Mouse (Mus musculus) hindbrain, embryonic 15.5 days (tissue): ENCODE data around the gene Gata3. TPM values are rescaled to one million over a fixed set of nuclear protein-coding genes. Genes with fewer than 3 reads are reported as not detected.

Experiments
- ATAC-seq: fragments of 200-750 bp; cut with Nextera tagmentation; 2 replicates; pipeline ENCODE4 v1.8.0; 2017; ENCODE audit warnings: low read depth, moderate number of reproducible peaks, moderate TSS enrichment; ENCODE audit not compliant: low FRiP score
- H3K27ac ChIP-seq: fragments of 300-500 bp; sonication (generic); replicated peaks from 2 replicates; pipeline ENCODE4 v1.5.1; 2015; ENCODE audit warnings: mild to moderate bottlenecking, inconsistent platforms
- H3K27me3 ChIP-seq: fragments of 300-500 bp; sonication (generic); 2 replicates; pipeline ENCODE4 v1.6.1; 2015; ENCODE audit warnings: control low read depth, inconsistent platforms
- H3K36me3 ChIP-seq: fragments of 300-500 bp; sonication (generic); 2 replicates; pipeline ENCODE4 v1.6.1; 2015; ENCODE audit warnings: control low read depth, inconsistent platforms
- H3K4me1 ChIP-seq: fragments of 300-500 bp; sonication (generic); replicated peaks from 2 replicates; pipeline ENCODE4 v1.6.1; 2015; ENCODE audit warnings: control low read depth, inconsistent platforms
- H3K4me2 ChIP-seq: fragments of 300-500 bp; sonication (generic); 2 replicates; pipeline ENCODE4 v1.6.1; 2015; ENCODE audit warnings: moderate library complexity, mild to moderate bottlenecking, inconsistent platforms
- H3K4me3 ChIP-seq: fragments of 300-500 bp; sonication (generic); 2 replicates; pipeline ENCODE4 v1.5.1; 2015; ENCODE audit warnings: mild to moderate bottlenecking, inconsistent platforms
- H3K9ac ChIP-seq: fragments of 300-500 bp; sonication (generic); 2 replicates; pipeline ENCODE4 v1.6.1; 2015; ENCODE audit warnings: inconsistent platforms
- H3K9me3 ChIP-seq: fragments of 300-500 bp; sonication (generic); 2 replicates; pipeline ENCODE4 v1.6.1; 2016; ENCODE audit warnings: control low read depth, inconsistent platforms
- WGBS: fragments of 180-500 bp; shearing (Covaris S2); methylation state at CpG from one replicate; pipeline ENCODE4 v1.1.7; 2015; 5-methylcytosine and 5-hydroxymethylcytosine counted together
- polyA plus RNA-seq: library from polyadenylated mRNA; unstranded; fragments of >200 nt; fragmentation: Nextera tagmentation; extraction: Ambion mirVana; gene quantifications from 2 replicates; pipeline ENCODE4 v1.2.1, GENCODE M21; 2015

Gata3 gene
- polyA plus RNA-seq, 1 experiment from 2014 or later, result 28.8 TPM

DNA sequence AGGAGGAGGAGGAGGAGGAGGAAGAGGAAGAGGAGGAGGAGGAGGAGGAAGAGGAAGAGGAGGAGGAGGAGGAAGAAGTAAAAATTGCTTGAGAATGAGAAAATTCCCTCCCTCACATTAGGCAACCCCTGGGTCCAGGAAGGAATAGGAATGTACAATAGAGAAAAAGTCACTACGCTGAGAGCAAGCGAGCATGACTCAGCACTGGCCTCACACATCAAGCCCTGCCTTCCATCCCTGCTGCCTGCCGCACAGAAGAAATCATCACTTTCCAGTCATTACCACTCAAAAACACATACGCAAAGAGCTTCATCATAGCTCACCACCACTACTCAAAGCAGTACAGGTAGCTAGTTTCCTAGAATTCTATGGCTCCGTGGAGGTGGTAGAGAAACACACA is 29.1 kb downstream of the Gata3 start:
- Histone ChIP-seq H3K4me1 (no peaks in the 10 kb centered on the region), H3K9ac (no peak overlapping the region), H3K9me3 (no peaks in the 10 kb centered on the region), H3K27ac (no peak overlapping the region), H3K4me2 (no peak overlapping the region), H3K4me3 (no peak overlapping the region), H3K27me3 (no peaks in the 10 kb centered on the region), H3K36me3 (no peaks in the 10 kb centered on the region)
- WGBS, result 84% methylated on average over 5 of the region's 5 CpGs
- ATAC-seq, result no peak

DNA sequence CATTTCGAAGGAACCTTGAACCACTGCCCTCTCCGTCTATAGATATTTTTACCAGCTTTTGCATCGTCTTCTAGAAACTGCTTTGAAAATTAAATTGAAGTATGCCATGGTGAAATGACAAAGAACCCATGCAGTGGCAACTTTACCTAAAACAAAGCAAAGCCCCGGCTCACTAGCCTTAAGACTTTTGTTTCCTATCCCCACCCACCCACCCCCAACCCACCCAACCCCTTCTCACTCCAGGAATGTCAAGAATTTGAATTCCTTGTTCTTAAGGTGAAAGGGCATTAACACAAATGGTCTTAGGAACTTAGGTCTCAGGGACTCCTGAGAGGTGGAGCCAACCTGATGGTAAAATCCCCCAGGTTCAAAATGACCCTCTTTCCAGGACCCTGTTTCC is 34.0 kb downstream of the Gata3 start:
- no peak for ATAC-seq
- H3K36me3 ChIP-seq, result no peaks in the 10 kb centered on the region
- peaks cover 8% of the 10 kb centered on the region; the same call in 1 of the 2 replicates for H3K4me1 ChIP-seq
- H3K4me3 ChIP-seq, result no peak overlapping the region
- H3K9me3 ChIP-seq, result no peaks in the 10 kb centered on the region
- H3K4me2 ChIP-seq, result no peak overlapping the region
- 38% methylated on average over 4 of the region's 4 CpGs for WGBS
- no peaks in the 10 kb centered on the region for H3K27me3 ChIP-seq
- no peak overlapping the region for H3K9ac ChIP-seq
- no peak overlapping the region for H3K27ac ChIP-seq

DNA sequence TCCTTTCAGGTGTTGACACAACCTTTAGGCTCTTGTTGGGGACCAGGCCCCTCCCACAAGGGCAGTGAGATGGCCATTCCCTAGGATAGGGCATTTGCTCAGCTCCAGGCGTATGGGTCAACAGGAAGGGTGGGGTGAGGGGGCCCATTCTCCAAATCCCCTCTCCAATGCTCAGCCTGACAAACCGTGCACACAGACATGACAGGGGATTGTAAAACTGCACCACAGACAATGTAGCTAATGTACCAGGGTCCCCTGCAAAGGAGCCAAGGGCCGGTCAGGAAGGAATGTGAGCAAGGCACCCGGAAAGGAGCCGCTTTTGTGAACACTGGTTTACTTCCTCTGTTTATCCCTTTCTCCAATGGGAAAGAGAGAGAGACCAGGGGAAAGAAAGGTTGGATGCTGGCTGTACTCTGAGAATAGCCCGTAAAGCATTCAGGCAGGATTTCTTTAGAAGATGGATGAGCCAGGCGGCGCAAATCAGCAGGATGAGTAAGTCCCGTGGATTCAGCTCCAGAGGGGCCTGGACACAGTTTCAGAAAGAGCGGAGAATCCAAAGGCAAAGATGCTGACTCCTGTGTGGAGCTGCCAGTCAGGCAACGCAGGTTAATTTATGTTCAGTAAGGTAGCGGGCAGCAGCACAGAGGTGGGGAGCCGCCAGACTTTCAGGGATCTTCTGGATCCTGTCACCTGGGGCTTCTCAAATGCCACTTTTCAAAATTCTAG is 36.8 kb downstream of the Gata3 start:
- ATAC-seq, result peak; percentile 48
- WGBS, result 28% methylated on average over 13 of the region's 13 CpGs
- peak overlapping the region; percentile 11 for H3K4me2 ChIP-seq
- no peaks in the 10 kb centered on the region for H3K9me3 ChIP-seq
- H3K27me3 ChIP-seq, result no peaks in the 10 kb centered on the region
- H3K27ac ChIP-seq, result no peak overlapping the region
- peaks cover 8% of the 10 kb centered on the region; the same call in 1 of the 2 replicates for H3K4me1 ChIP-seq
- H3K9ac ChIP-seq, result no peak overlapping the region
- H3K4me3 ChIP-seq, result no peak overlapping the region
- no peaks in the 10 kb centered on the region for H3K36me3 ChIP-seq

- no peak overlapping the region for H3K9ac ChIP-seq
- no peak overlapping the region for H3K27ac ChIP-seq
- no peaks in the 10 kb centered on the region for H3K36me3 ChIP-seq
- H3K4me1 ChIP-seq, result no peaks in the 10 kb centered on the region
- no peaks in the 10 kb centered on the region for H3K27me3 ChIP-seq
- no peak overlapping the region for H3K4me3 ChIP-seq
- no peaks in the 10 kb centered on the region for H3K9me3 ChIP-seq
- peak; percentile 61 for ATAC-seq
- H3K4me2 ChIP-seq, result no peak overlapping the region
- 40% methylated on average over 7 of the region's 7 CpGs for WGBS
Observed at GRCm38 (mm10) chr2:9835195-9835594, 54.6 kb downstream of the Gata3 start.

DNA sequence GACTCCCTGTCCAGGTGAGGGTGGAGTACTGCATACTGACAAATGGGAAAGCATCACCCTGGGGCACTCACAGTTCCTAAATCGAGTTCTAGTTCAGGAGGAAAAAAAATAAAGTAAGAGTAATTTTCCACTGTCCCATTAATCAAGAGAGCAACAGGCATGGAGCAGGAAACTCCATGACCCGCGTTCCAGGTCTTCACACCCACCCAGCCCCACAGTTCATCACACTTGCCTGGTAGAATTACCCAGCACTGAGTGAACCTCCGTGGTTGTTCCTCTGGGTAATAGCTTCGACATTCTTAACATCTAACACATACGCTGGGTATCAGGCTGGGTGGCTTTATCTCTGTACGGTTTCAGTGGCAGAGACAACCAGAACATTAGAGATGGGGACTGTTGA is 56.1 kb downstream of the Gata3 start:
- 89% methylated on average over 7 of the region's 7 CpGs for WGBS
- no peak overlapping the region for H3K4me2 ChIP-seq
- no peak overlapping the region for H3K9ac ChIP-seq
- H3K36me3 ChIP-seq, result no peaks in the 10 kb centered on the region
- no peak overlapping the region for H3K27ac ChIP-seq
- H3K27me3 ChIP-seq, result no peaks in the 10 kb centered on the region
- ATAC-seq, result no peak
- no peak overlapping the region for H3K4me3 ChIP-seq
- no peaks in the 10 kb centered on the region for H3K9me3 ChIP-seq
- H3K4me1 ChIP-seq, result no peaks in the 10 kb centered on the region

GRCm38 (mm10) chr2:9827624-9828023 is 62.2 kb downstream of the Gata3 start:
- WGBS, result 26% methylated on average over 3 of the region's 3 CpGs

DNA sequence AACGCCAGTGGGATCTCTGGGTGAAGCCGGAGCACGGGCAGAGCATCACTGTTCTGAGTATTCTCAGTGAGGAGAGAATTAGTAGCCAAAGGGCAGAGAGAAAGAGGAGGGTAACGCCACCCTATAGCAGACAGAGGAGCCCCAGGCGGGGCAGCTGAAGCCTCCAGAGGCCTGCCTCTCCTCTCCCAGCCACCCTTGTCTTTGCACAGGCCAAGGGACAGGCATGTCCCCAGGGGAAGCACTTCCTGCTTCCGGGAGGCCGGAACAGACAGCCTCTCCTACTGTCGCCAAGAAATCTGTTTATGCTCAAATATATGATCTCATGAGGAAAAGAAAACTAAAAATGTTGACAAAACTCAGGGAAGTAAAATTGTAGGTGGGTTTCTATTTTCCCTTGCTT is 69.2 kb downstream of the Gata3 start:
- H3K4me2 ChIP-seq, result no peak overlapping the region
- ATAC-seq, result no peak
- H3K27ac ChIP-seq, result no peak overlapping the region
- H3K4me1 ChIP-seq, result no peaks in the 10 kb centered on the region
- WGBS, result 90% methylated on average over 8 of the region's 8 CpGs
- H3K9ac ChIP-seq, result no peak overlapping the region
- no peak overlapping the region for H3K4me3 ChIP-seq
- H3K27me3 ChIP-seq, result no peaks in the 10 kb centered on the region
- H3K9me3 ChIP-seq, result no peaks in the 10 kb centered on the region
- no peaks in the 10 kb centered on the region for H3K36me3 ChIP-seq

More at GRCm38 (mm10) chr2:9827624-9828023, 62.2 kb downstream of the Gata3 start:
- Histone ChIP-seq H3K9ac (no peak overlapping the region), H3K4me3 (no peak overlapping the region), H3K9me3 (no peaks in the 10 kb centered on the region), H3K36me3 (no peaks in the 10 kb centered on the region), H3K27ac (no peak overlapping the region), H3K27me3 (no peaks in the 10 kb centered on the region), H3K4me2 (no peak overlapping the region), H3K4me1 (no peaks in the 10 kb centered on the region)
- ATAC-seq, result no peak

DNA sequence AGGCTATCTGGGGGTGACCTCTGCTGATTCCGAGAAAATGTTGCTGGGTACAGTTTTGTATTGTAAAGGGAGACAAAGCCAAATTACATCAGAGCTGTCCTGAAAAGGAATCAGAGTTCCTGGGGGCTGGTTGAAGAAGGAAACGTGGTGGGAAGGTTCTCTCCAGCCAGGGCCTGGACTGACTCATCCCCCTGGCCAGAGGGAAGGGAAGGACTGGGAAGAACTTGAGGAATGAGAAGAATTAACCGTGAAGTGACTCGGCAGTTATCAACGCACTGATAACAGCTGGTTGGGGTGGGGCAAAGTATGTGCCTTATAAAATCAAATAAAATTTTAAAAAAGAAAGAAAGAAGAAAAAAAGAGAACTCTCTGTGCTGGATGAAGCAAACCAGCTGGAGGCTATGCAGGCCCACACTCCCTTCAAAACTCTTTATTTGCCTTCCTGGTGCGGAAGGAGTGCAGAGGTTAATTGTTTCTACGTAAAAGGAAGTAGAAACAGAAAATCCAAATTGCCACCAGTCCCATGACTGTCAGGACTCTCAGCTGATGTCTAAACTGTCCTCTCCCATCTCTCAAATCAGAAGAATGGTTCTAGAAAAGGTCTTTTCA is 71.6 kb downstream of the Gata3 start:
- Histone ChIP-seq H3K36me3 (no peaks in the 10 kb centered on the region), H3K4me1 (no peaks in the 10 kb centered on the region), H3K27me3 (no peaks in the 10 kb centered on the region), H3K4me3 (no peak overlapping the region), H3K4me2 (no peak overlapping the region), H3K9ac (no peak overlapping the region), H3K27ac (no peak overlapping the region), H3K9me3 (no peaks in the 10 kb centered on the region)
- 74% methylated on average over 7 of the region's 7 CpGs for WGBS
- no peak for ATAC-seq

Other genes with a start within 250 kb of the Gata3 start
- 0.45 and 0.48 TPM in 2 replicates for gene 4930412O13Rik, start 8.8 kb downstream of the Gata3 start, polyA plus RNA-seq
- 0.69 and 1.2 TPM in 2 replicates for gene 9230102O04Rik, start 494 bp downstream of the Gata3 start, polyA plus RNA-seq
- gene Taf3, start 158.6 kb upstream of the Gata3 start, polyA plus RNA-seq, result 12.4 and 13.3 TPM in 2 replicates
- 565 and 586 TPM in 2 replicates for gene Atp5c1, start 190.5 kb upstream of the Gata3 start, polyA plus RNA-seq
- 27.7 and 29.4 TPM in 2 replicates for gene Kin, start 190.6 kb upstream of the Gata3 start, polyA plus RNA-seq
- gene Itih2, start 241.4 kb upstream of the Gata3 start, polyA plus RNA-seq, result 3.4 and 6.4 TPM in 2 replicates